Mouse (Mus musculus): ENCODE results near the gene Mc3r.

Mc3r gene

DNA sequence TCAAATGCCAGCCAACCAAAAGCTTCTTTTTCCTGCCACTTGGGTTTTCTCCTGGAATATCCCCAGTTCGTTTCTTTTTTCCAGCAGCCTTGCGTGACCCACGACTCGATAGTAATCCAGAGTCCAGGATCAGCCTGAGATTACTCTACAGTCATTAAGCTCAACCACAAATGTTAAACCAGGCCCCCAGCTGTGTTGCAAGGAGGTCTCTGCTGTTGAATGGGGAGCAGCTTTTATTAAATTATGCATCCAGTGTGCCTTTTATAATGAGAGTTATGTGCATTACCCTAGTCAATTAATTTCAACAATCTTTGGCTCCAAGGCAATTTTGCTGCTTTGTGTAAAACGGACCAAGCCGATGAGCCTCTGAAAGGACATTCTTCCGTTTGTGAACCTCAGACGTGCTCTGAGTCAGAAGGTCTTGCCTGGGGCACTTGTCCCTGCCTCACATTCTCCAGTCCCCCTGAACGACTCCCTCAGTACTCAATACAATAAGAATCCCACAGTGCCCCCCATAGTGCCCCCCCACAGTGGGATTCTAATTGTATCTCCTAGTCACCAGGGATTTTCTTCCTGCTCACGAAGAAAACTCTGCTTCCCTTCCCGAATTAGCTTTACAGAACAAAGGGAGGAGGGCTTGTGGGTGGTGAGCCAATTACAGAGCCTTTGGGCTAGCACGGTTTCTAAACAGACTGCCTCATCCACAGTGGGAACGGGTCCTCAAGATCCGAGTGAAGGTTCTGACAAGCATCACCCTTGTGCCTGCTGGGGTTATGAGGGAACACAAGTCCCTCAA is 51.0 kb downstream of the Mc3r start:
- no peak for DNase-seq (ENCODE audit: low spot score)

Measured in MN1 (cell line).